Mouse (Mus musculus) neural tube, embryonic 15.5 days (tissue): ENCODE measurements around the gene Sstr2. TPM values are rescaled to one million over a fixed set of nuclear protein-coding genes. Genes with fewer than 3 reads are reported as not detected.

ENCODE experiments used
- polyA plus RNA-seq: library from polyadenylated mRNA; unstranded; fragments of >200 nt; fragmentation: Nextera tagmentation; extraction: Ambion mirVana; gene quantifications from 2 replicates; pipeline ENCODE4 v1.2.1, GENCODE M21; 2015

Gene Sstr2
- polyA plus RNA-seq, 1 experiment from 2014 or later = 11.6 TPM

Other genes starting within 250 kb of the Sstr2 start
- gene Cog1, start 29.8 kb downstream of the Sstr2 start, polyA plus RNA-seq = 31.1 and 35.1 TPM in 2 replicates
- gene Slc39a11, start 30.7 kb downstream of the Sstr2 start, polyA plus RNA-seq = 27.7 and 30.4 TPM in 2 replicates
- gene Fam104a, start 64.8 kb downstream of the Sstr2 start, polyA plus RNA-seq = 37.8 and 40.1 TPM in 2 replicates
- 21.6 and 21.8 TPM in 2 replicates for gene D11Wsu47e, start 65.1 kb downstream of the Sstr2 start, polyA plus RNA-seq
- gene Cpsf4l, start 90.7 kb downstream of the Sstr2 start, polyA plus RNA-seq = 0.27 and 10.0 TPM in 2 replicates
- 58.1 and 58.6 TPM in 2 replicates for gene Cdc42ep4, start 132.5 kb downstream of the Sstr2 start, polyA plus RNA-seq